Mouse (Mus musculus): ENCODE measurements around the gene Zyx.

Gene Zyx

GRCm38 (mm10) chr6:42399938-42400337 is 50.5 kb downstream of the Zyx start, which contains the start of gene Tas2r143:
Gene Tas2r143 (plus strand): TSS chr6:42400238.
- no peak for DNase-seq

GRCm38 (mm10) chr6:42405134-42405533 is 55.7 kb downstream of the Zyx start, which contains the start of gene Tas2r135:
Gene Tas2r135 (plus strand): TSS chr6:42405434.
- DNase-seq: no peak
